11 mouse cellular contexts compared by ENCODE assay signal in the genomic region with DNA sequence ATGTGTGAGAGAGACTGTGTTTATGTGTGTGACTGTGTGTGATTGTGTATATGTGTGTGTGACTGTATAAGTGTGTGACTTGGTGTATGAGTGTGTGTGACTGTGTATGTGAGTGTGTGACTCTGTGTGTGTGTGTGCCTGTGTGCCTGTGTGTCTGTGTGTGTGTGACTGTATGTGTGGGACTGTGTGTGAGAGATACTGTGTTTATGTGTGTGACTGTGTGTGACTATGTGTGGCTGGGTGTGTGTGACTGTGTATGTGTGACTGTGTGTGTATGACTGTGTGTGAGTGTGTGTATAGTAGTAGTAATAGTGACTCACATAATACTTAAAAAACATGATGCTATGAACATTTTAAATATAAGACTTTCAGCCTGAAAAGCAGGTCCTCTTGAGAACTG.
"Had no signal": no experiment of that assay in that cellular context is flagged by ENCODE, and none has a peak within 500 bp of the region (broad histone marks: within the 10 kb centered on the region; RNA-seq: fewer than 3 reads in every experiment).

No protein-coding gene starts in this region.

- ATAC-seq: midbrain, embryonic 15.5 days had no signal

- H3K4me2 ChIP-seq: kidney, embryonic 15.5 days; liver, embryonic 11.5 days; lung, embryonic 15.5 days; midbrain, embryonic 15.5 days had no signal

- H3K4me3 ChIP-seq: kidney, embryonic 15.5 days; limb, embryonic 10.5 days; lung, embryonic 15.5 days; midbrain, embryonic 15.5 days had no signal

- H3K36me3 ChIP-seq: kidney, embryonic 15.5 days; limb, embryonic 10.5 days; lung, embryonic 15.5 days; midbrain, embryonic 15.5 days had no signal

- DNase-seq: kidney, adult 2 months; kidney, postnatal 14 days; lung, postnatal 14 days; thymus, adult 2 months; thymus, postnatal 25 days had no signal

- H3K9me3 ChIP-seq: kidney, embryonic 15.5 days; limb, embryonic 10.5 days; lung, embryonic 15.5 days; midbrain, embryonic 15.5 days had no signal

- H3K4me1 ChIP-seq: kidney, embryonic 15.5 days; lung, embryonic 15.5 days; midbrain, embryonic 15.5 days had no signal

- H3K27me3 ChIP-seq: kidney, embryonic 15.5 days; lung, embryonic 15.5 days; midbrain, embryonic 15.5 days had no signal

- H3K9ac ChIP-seq: kidney, embryonic 15.5 days; lung, embryonic 15.5 days; midbrain, embryonic 15.5 days had no signal

- H3K27ac ChIP-seq: kidney, embryonic 15.5 days; limb, embryonic 10.5 days; lung, embryonic 15.5 days; macrophage; midbrain, embryonic 15.5 days had no signal
